Mouse (Mus musculus): Measurements from ENCODE around the gene Nlrp6. TPM values are rescaled to one million over a fixed set of nuclear protein-coding genes. Genes with fewer than 3 reads are reported as not detected.

Nlrp6 gene
- polyA plus RNA-seq, 1 experiment from 2014 or later, result 52.8 TPM

DNA sequence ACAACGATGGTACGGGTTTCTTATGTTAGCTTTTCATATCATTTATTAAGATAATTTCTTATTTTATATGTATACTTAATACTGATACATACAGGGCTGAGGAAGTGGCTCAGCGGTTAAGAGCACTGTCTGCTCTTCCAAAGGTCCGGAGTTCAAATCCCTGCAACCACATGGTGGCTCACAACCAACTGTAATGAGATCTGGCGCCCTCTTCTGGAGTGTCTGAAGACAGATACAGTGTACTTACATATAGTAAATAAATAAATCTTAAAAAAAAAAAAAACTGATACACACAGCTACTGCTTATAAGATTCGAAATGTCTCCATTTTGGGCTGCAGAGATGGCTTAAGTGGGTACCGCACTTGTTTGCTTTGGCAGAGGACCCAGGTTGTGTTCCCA lies 13.0 kb upstream of the Nlrp6 start:
- Histone ChIP-seq H3K9ac (ENCODE audit: low read depth, low read length) (no peak overlapping the region), H3K36me3 (ENCODE audit: control insufficient read depth, insufficient read depth) (no peaks in the 10 kb centered on the region), H3K4me1 (replicated peaks; ENCODE audit: control insufficient read depth, insufficient read depth, low read length) (no peaks in the 10 kb centered on the region), H3K9me3 (ENCODE audit: control insufficient read depth) (no peaks in the 10 kb centered on the region), H3K27ac (ENCODE audit: low read depth, low read length) (no peak overlapping the region), H3K4me2 (replicated peaks; ENCODE audit: low read depth) (no peak overlapping the region), H3K27me3 (replicated peaks; ENCODE audit: control insufficient read depth, insufficient read depth, low read length) (no peaks in the 10 kb centered on the region), H3K4me3 (ENCODE audit: low read depth, low read length) (no peak overlapping the region)
- TF ChIP-seq CTCF (IDR thresholded peaks at IDR 0.05; ENCODE audit: low read depth), result 0 out of 2 replicates have a peak, but pooled peaks have one; percentile 42
- 85% methylated on average over 7 of the region's 7 CpGs for WGBS
- ATAC-seq, result no peak

GRCm38 (mm10) chr7:140908181-140908580 lies 12.5 kb upstream of the Nlrp6 start:
- Histone ChIP-seq H3K9ac (ENCODE audit: low read depth, low read length) (no peak overlapping the region), H3K4me2 (replicated peaks; ENCODE audit: low read depth) (peak overlapping the region; percentile 66; the same call in 1 of the 2 replicates), H3K4me3 (ENCODE audit: low read depth, low read length) (no peak overlapping the region), H3K36me3 (ENCODE audit: control insufficient read depth, insufficient read depth) (no peaks in the 10 kb centered on the region), H3K9me3 (ENCODE audit: control insufficient read depth) (no peaks in the 10 kb centered on the region), H3K27ac (ENCODE audit: low read depth, low read length) (no peak overlapping the region), H3K4me1 (replicated peaks; ENCODE audit: control insufficient read depth, insufficient read depth, low read length) (no peaks in the 10 kb centered on the region), H3K27me3 (replicated peaks; ENCODE audit: control insufficient read depth, insufficient read depth, low read length) (no peaks in the 10 kb centered on the region)
- no peak for TF ChIP-seq CTCF (IDR thresholded peaks at IDR 0.05; ENCODE audit: low read depth)
- WGBS, result 44% methylated on average over 7 of the region's 7 CpGs
- ATAC-seq, result no peak

GRCm38 (mm10) chr7:140908634-140909107 lies 12.0 kb upstream of the Nlrp6 start:
- Histone ChIP-seq H3K4me3 (ENCODE audit: low read depth, low read length) (peak overlapping the region; percentile 26), H3K27ac (ENCODE audit: low read depth, low read length) (no peak overlapping the region), H3K9me3 (ENCODE audit: control insufficient read depth) (no peaks in the 10 kb centered on the region), H3K27me3 (replicated peaks; ENCODE audit: control insufficient read depth, insufficient read depth, low read length) (no peaks in the 10 kb centered on the region), H3K9ac (ENCODE audit: low read depth, low read length) (no peak overlapping the region), H3K4me1 (replicated peaks; ENCODE audit: control insufficient read depth, insufficient read depth, low read length) (no peaks in the 10 kb centered on the region), H3K36me3 (ENCODE audit: control insufficient read depth, insufficient read depth) (no peaks in the 10 kb centered on the region), H3K4me2 (replicated peaks; ENCODE audit: low read depth) (peak overlapping the region; percentile 66)
- TF ChIP-seq CTCF (IDR thresholded peaks at IDR 0.05; ENCODE audit: low read depth), result peak; percentile 97
- peak; percentile 66 for ATAC-seq
- under 1% methylated on average over 19 of the region's 19 CpGs for WGBS

GRCm38 (mm10) chr7:140912293-140912692 lies 8.4 kb upstream of the Nlrp6 start:
- peak overlapping the region; percentile 85 for H3K27ac ChIP-seq (ENCODE audit: low read depth, low read length)
- 50% methylated on average over 3 of the region's 3 CpGs for WGBS
- H3K9me3 ChIP-seq (ENCODE audit: control insufficient read depth), result no peaks in the 10 kb centered on the region
- no peaks in the 10 kb centered on the region for H3K27me3 ChIP-seq (replicated peaks; ENCODE audit: control insufficient read depth, insufficient read depth, low read length)
- no peak overlapping the region for H3K4me2 ChIP-seq (replicated peaks; ENCODE audit: low read depth)
- no peak overlapping the region for H3K4me3 ChIP-seq (ENCODE audit: low read depth, low read length)
- ATAC-seq, result no peak
- H3K9ac ChIP-seq (ENCODE audit: low read depth, low read length), result no peak overlapping the region
- 0 out of 2 replicates have a peak, but pooled peaks cover 5% of the 10 kb centered on the region for H3K4me1 ChIP-seq (replicated peaks; ENCODE audit: control insufficient read depth, insufficient read depth, low read length)
- TF ChIP-seq CTCF (IDR thresholded peaks at IDR 0.05; ENCODE audit: low read depth), result no peak
- no peaks in the 10 kb centered on the region for H3K36me3 ChIP-seq (ENCODE audit: control insufficient read depth, insufficient read depth)

GRCm38 (mm10) chr7:140912846-140913482 lies 7.7 kb upstream of the Nlrp6 start:
- H3K4me2 ChIP-seq (replicated peaks; ENCODE audit: low read depth), result peak overlapping the region; percentile 22; the same call in 1 of the 2 replicates
- ATAC-seq, result peak; percentile 88

GRCm38 (mm10) chr7:140914031-140914690 lies 6.5 kb upstream of the Nlrp6 start:
- no peak for TF ChIP-seq CTCF (IDR thresholded peaks at IDR 0.05; ENCODE audit: low read depth)
- Histone ChIP-seq H3K4me2 (replicated peaks; ENCODE audit: low read depth) (peak overlapping the region; percentile 17; the same call in 1 of the 2 replicates), H3K27ac (ENCODE audit: low read depth, low read length) (peak overlapping the region; percentile 85), H3K9ac (ENCODE audit: low read depth, low read length) (no peak overlapping the region; the same call in 1 of the 2 replicates), H3K36me3 (ENCODE audit: control insufficient read depth, insufficient read depth) (no peaks in the 10 kb centered on the region), H3K9me3 (ENCODE audit: control insufficient read depth) (no peaks in the 10 kb centered on the region), H3K4me1 (replicated peaks; ENCODE audit: control insufficient read depth, insufficient read depth, low read length) (0 out of 2 replicates have a peak, but pooled peaks cover 5% of the 10 kb centered on the region), H3K4me3 (ENCODE audit: low read depth, low read length) (no peak overlapping the region), H3K27me3 (replicated peaks; ENCODE audit: control insufficient read depth, insufficient read depth, low read length) (no peaks in the 10 kb centered on the region)
- 54% methylated on average over 8 of the region's 8 CpGs for WGBS
- peak; percentile 66 for ATAC-seq

More at GRCm38 (mm10) chr7:140912846-140913482, 7.7 kb upstream of the Nlrp6 start:
- no peak overlapping the region for H3K4me3 ChIP-seq (ENCODE audit: low read depth, low read length)
- WGBS, result 27% methylated on average over 5 of the region's 5 CpGs
- no peak overlapping the region for H3K9ac ChIP-seq (ENCODE audit: low read depth, low read length)
- no peaks in the 10 kb centered on the region for H3K9me3 ChIP-seq (ENCODE audit: control insufficient read depth)
- TF ChIP-seq CTCF (IDR thresholded peaks at IDR 0.05; ENCODE audit: low read depth), result no peak
- H3K4me1 ChIP-seq (replicated peaks; ENCODE audit: control insufficient read depth, insufficient read depth, low read length), result 0 out of 2 replicates have a peak, but pooled peaks cover 5% of the 10 kb centered on the region
- H3K27me3 ChIP-seq (replicated peaks; ENCODE audit: control insufficient read depth, insufficient read depth, low read length), result no peaks in the 10 kb centered on the region
- H3K36me3 ChIP-seq (ENCODE audit: control insufficient read depth, insufficient read depth), result no peaks in the 10 kb centered on the region
- H3K27ac ChIP-seq (ENCODE audit: low read depth, low read length), result peak overlapping the region; percentile 85
